ENCODE assay signal across 8 mouse cellular contexts in the genomic region with DNA sequence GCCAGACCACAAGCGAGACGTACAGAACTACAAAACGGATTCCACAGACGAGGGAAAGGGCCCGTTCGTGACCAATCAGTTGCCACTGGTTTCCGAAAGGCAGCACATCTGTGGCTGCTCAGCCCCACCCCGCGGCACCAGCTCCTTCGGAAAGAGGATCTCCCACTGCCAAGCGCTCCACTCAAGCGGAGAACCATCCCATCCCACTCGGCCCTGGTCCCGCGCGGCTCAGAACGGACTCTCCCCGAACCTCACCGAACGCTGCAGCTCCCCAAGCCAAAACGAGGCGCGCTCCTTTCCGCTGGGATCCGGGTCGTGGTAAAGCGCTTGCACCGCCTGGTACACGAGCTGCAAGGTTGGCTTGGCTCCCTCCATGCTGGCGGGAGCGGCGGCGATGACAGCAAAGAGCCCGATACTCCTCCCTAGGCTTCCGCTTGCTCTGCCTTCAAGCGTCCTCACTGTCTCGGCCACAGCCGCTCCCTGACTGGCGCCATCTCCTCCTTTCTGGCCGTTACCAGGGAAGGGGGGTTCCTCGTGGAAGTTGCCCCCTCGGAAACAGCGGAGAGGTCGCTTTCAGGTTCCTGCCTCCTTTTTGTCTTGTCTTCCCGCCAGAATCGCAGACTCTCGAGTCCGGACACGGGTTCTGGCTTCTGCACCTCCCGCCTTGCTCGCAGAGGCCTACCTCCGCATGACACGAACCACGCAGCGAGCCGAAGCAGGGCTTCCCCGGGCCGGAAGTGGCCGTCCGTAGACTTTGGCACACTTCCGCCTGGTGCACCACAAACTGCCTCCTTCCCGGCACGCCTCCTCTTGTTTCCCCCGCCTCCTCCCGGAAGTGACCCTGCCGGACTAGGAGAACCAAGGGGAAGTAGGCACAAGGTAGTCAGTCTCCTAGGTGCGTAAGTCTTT. TPM values are rescaled to one million over a fixed set of nuclear protein-coding genes. Genes with fewer than 3 reads are reported as not detected.
DNase-seq lines count a peak whose midpoint lies in the region; ATAC-seq and TF ChIP-seq lines count a peak whose summit lies in the region.

Tnpo3 (minus strand) TSS at position 777 of the 909 bp plus-strand sequence.

- peaks cover 7% of the 10 kb centered on the region for H3K9me3 ChIP-seq in E14TG2a.4 (ENCODE audit: low read length)
- no peaks in the 10 kb centered on the region for H3K9me3 ChIP-seq in forebrain, embryonic 12.5 days
- no peaks in the 10 kb centered on the region for H3K9me3 ChIP-seq in heart, postnatal 0 days (replicated peaks; ENCODE audit: control insufficient read depth, low read length)
- H3K9me3 ChIP-seq in liver, embryonic 16.5 days (replicated peaks; ENCODE audit: control insufficient read depth, low read length): no peaks in the 10 kb centered on the region
- no peaks in the 10 kb centered on the region for H3K9me3 ChIP-seq in neural tube, embryonic 13.5 days

- H3K9ac ChIP-seq in forebrain, embryonic 12.5 days: peak within 1 kb of the TSS; percentile 82
- H3K9ac ChIP-seq in heart, postnatal 0 days (replicated peaks; ENCODE audit: low read depth, low read length): peak within 1 kb of the TSS; percentile 92
- peak within 1 kb of the TSS; percentile 88 for H3K9ac ChIP-seq in liver, embryonic 16.5 days (ENCODE audit: low read depth, low read length)
- peak within 1 kb of the TSS; percentile 96 for H3K9ac ChIP-seq in neural tube, embryonic 13.5 days

- peak; percentile 89 for DNase-seq in c-Kit-positive CD71-positive TER-119-positive erythroid progenitor cells, embryonic 14.5 days (ENCODE audit: low spot score)
- peak; percentile 95 for DNase-seq in heart, postnatal 0 days (ENCODE audit: low spot score)
- DNase-seq in kidney, postnatal 4 days: peak; percentile 94 to 96

- peak; percentile 62 for TF ChIP-seq POLR2A in testis, adult 2 months (IDR thresholded peaks at IDR 0.05; ENCODE audit: control insufficient read depth, low read depth, low read length)

- peak; percentile 98 for ATAC-seq in forebrain, embryonic 12.5 days (ENCODE audit: low FRiP score)
- peak; percentile 97 for ATAC-seq in heart, postnatal 0 days (ENCODE audit: insufficient read depth, low read depth)
- peak; percentile 97 for ATAC-seq in liver, embryonic 16.5 days (ENCODE audit: low read depth)
- peak; percentile 98 for ATAC-seq in neural tube, embryonic 13.5 days (ENCODE audit: low read depth)

- no peak for TF ChIP-seq CTCF in E14TG2a.4 (conservative IDR thresholded peaks at IDR 0.05; ENCODE audit: low read length)
- no peak for TF ChIP-seq CTCF in heart, postnatal 0 days (IDR thresholded peaks at IDR 0.05; ENCODE audit: low read depth)
- TF ChIP-seq CTCF in testis, adult 2 months (IDR thresholded peaks at IDR 0.05; ENCODE audit: control insufficient read depth, insufficient read depth, insufficient replicate concordance, low read depth, low read length): no peak

- peak within 1 kb of the TSS; percentile 100 for H3K4me3 ChIP-seq in E14TG2a.4 (replicated peaks; ENCODE audit: low read length)
- H3K4me3 ChIP-seq in forebrain, embryonic 12.5 days (replicated peaks): peak within 1 kb of the TSS; percentile 73
- H3K4me3 ChIP-seq in heart, postnatal 0 days (ENCODE audit: low read depth, low read length): peak within 1 kb of the TSS; percentile 97
- peak within 1 kb of the TSS; percentile 94 for H3K4me3 ChIP-seq in liver, embryonic 16.5 days (ENCODE audit: low read depth, low read length)
- peak within 1 kb of the TSS; percentile 100 for H3K4me3 ChIP-seq in neural tube, embryonic 13.5 days
- H3K4me3 ChIP-seq in testis, adult 2 months (ENCODE audit: control insufficient read depth, low read depth, low read length): peak within 1 kb of the TSS; percentile 99

- H3K27ac ChIP-seq in forebrain, embryonic 12.5 days: peak within 1 kb of the TSS; percentile 86
- H3K27ac ChIP-seq in heart, postnatal 0 days (ENCODE audit: low read depth): peak within 1 kb of the TSS; percentile 91
- H3K27ac ChIP-seq in liver, embryonic 16.5 days (ENCODE audit: low read length): peak within 1 kb of the TSS; percentile 80
- peak within 1 kb of the TSS; percentile 90 for H3K27ac ChIP-seq in neural tube, embryonic 13.5 days (replicated peaks)
- H3K27ac ChIP-seq in testis, adult 2 months (ENCODE audit: control insufficient read depth, insufficient read depth, low read depth, low read length): peak within 1 kb of the TSS; percentile 99

- H3K27me3 ChIP-seq in E14TG2a.4 (ENCODE audit: insufficient read depth, low read length): no peaks in the 10 kb centered on the region
- no peaks in the 10 kb centered on the region for H3K27me3 ChIP-seq in forebrain, embryonic 12.5 days
- no peaks in the 10 kb centered on the region for H3K27me3 ChIP-seq in heart, postnatal 0 days (ENCODE audit: control insufficient read depth, insufficient read depth, low read length)
- H3K27me3 ChIP-seq in liver, embryonic 16.5 days (ENCODE audit: control insufficient read depth, insufficient read depth, low read depth, low read length): no peaks in the 10 kb centered on the region
- peaks cover 6% of the 10 kb centered on the region; the same call in 1 of the 2 replicates for H3K27me3 ChIP-seq in neural tube, embryonic 13.5 days
- no peaks in the 10 kb centered on the region for H3K27me3 ChIP-seq in testis, adult 2 months (ENCODE audit: control insufficient read depth, insufficient read depth, low read length)

- peaks cover 35% of the 10 kb centered on the region for H3K4me1 ChIP-seq in E14TG2a.4 (replicated peaks; ENCODE audit: low read depth, low read length)
- peaks cover 19% of the 10 kb centered on the region for H3K4me1 ChIP-seq in forebrain, embryonic 12.5 days
- H3K4me1 ChIP-seq in heart, postnatal 0 days (ENCODE audit: control insufficient read depth, insufficient read depth): peaks cover 14% of the 10 kb centered on the region; the same call in 1 of the 2 replicates
- peaks cover 7% of the 10 kb centered on the region for H3K4me1 ChIP-seq in liver, embryonic 16.5 days (ENCODE audit: control insufficient read depth, low read depth, low read length)
- peaks cover 35% of the 10 kb centered on the region for H3K4me1 ChIP-seq in neural tube, embryonic 13.5 days (replicated peaks)
- no peaks in the 10 kb centered on the region for H3K4me1 ChIP-seq in testis, adult 2 months (ENCODE audit: control insufficient read depth, insufficient read depth, low read length)

- WGBS in forebrain, embryonic 12.5 days: under 1% methylated on average over 67 of the region's 67 CpGs
- under 1% methylated on average over 67 of the region's 67 CpGs for WGBS in heart, postnatal 0 days
- under 1% methylated on average over 67 of the region's 67 CpGs for WGBS in liver, embryonic 16.5 days (ENCODE audit: insufficient replicate concordance)
- under 1% methylated on average over 67 of the region's 67 CpGs for WGBS in neural tube, embryonic 13.5 days

- H3K4me2 ChIP-seq in forebrain, embryonic 12.5 days: peak within 1 kb of the TSS; percentile 71
- peak within 1 kb of the TSS; percentile 72 for H3K4me2 ChIP-seq in heart, postnatal 0 days (ENCODE audit: low read depth, low read length)
- H3K4me2 ChIP-seq in liver, embryonic 16.5 days (ENCODE audit: low read depth, low read length): peak within 1 kb of the TSS; percentile 75
- H3K4me2 ChIP-seq in neural tube, embryonic 13.5 days: peak within 1 kb of the TSS; percentile 91

- H3K36me3 ChIP-seq in E14TG2a.4 (ENCODE audit: insufficient read depth, low read length): peaks cover 6% of the 10 kb centered on the region; the same call in 1 of the 2 replicates
- H3K36me3 ChIP-seq in forebrain, embryonic 12.5 days (replicated peaks): no peaks in the 10 kb centered on the region
- H3K36me3 ChIP-seq in heart, postnatal 0 days (replicated peaks; ENCODE audit: control insufficient read depth, insufficient read depth, low read length): no peaks in the 10 kb centered on the region
- no peaks in the 10 kb centered on the region for H3K36me3 ChIP-seq in liver, embryonic 16.5 days (ENCODE audit: control insufficient read depth, insufficient read depth)
- no peaks in the 10 kb centered on the region for H3K36me3 ChIP-seq in neural tube, embryonic 13.5 days
- no peaks in the 10 kb centered on the region for H3K36me3 ChIP-seq in testis, adult 2 months (ENCODE audit: control insufficient read depth, insufficient read depth, low read length)

- TF ChIP-seq EP300 in heart, postnatal 0 days (IDR thresholded peaks at IDR 0.05; ENCODE audit: low read depth): no peak

RNA-seq across cellular contexts. Expression of gene Tnpo3, which starts in this region (rescaled TPM):
- 119 and 123 TPM in 2 replicates for polyA plus RNA-seq in forebrain, embryonic 12.5 days (2016; fragmentation: Nextera tagmentation; extraction: Ambion mirVana)
- 55.1 and 55.5 TPM in 2 replicates for total RNA-seq in heart, postnatal 0 days (2014; rRNA removed; ENCODE audit: low replicate concordance)
- 35.7 and 37.3 TPM in 2 replicates for polyA plus RNA-seq in heart, postnatal 0 days (2015; fragmentation: Nextera tagmentation; extraction: Ambion mirVana)
- polyA plus RNA-seq in liver, embryonic 16.5 days (2015; fragmentation: Nextera tagmentation; extraction: Ambion mirVana): 28.9 and 30.4 TPM in 2 replicates
- polyA plus RNA-seq in neural tube, embryonic 13.5 days (2015; fragmentation: Nextera tagmentation; extraction: Ambion mirVana): 82.2 and 87.4 TPM in 2 replicates
- polyA plus RNA-seq in testis, adult 2 months (2012; rRNA removed): 28.0 and 28.9 TPM in 2 replicates

Comparison
In these comparisons a context has a peak if more than half of its experiments do, and no peak if none do; other contexts are left out.
1. Peak in every context shown above with its lines: DNase-seq, ATAC-seq, H3K4me3 ChIP-seq and H3K27ac ChIP-seq.